Mouse (Mus musculus) kidney, embryonic 15.5 days (tissue): Measurements from ENCODE around the gene Sec63. TPM values are rescaled to one million over a fixed set of nuclear protein-coding genes. Genes with fewer than 3 reads are reported as not detected.

Experiments
- ATAC-seq: fragments of 200-750 bp; cut with Nextera tagmentation; replicated peaks from 2 replicates; pipeline ENCODE4 v1.8.0; 2017; ENCODE audit warnings: moderate TSS enrichment; ENCODE audit not compliant: low FRiP score
- H3K27ac ChIP-seq: fragments of 300-500 bp; sonication (generic); 2 replicates; pipeline ENCODE4 v1.5.1; 2015; ENCODE audit warnings: mild to moderate bottlenecking, inconsistent platforms
- H3K27me3 ChIP-seq: fragments of 300-500 bp; sonication (generic); 2 replicates; pipeline ENCODE4 v1.6.1; 2015; ENCODE audit warnings: inconsistent platforms
- H3K36me3 ChIP-seq: fragments of 300-500 bp; sonication (generic); 2 replicates; pipeline ENCODE4 v1.6.1; 2015; ENCODE audit warnings: inconsistent platforms
- H3K4me1 ChIP-seq: fragments of 300-500 bp; sonication (generic); 2 replicates; pipeline ENCODE4 v1.6.1; 2015; ENCODE audit warnings: inconsistent platforms
- H3K4me2 ChIP-seq: fragments of 300-500 bp; sonication (generic); 2 replicates; pipeline ENCODE4 v1.6.1; 2015; ENCODE audit warnings: moderate library complexity, mild to moderate bottlenecking, inconsistent platforms
- H3K4me3 ChIP-seq: fragments of 300-500 bp; sonication (generic); replicated peaks from 2 replicates; pipeline ENCODE4 v1.5.1; 2015; ENCODE audit warnings: mild to moderate bottlenecking, inconsistent platforms
- H3K9ac ChIP-seq: fragments of 300-500 bp; sonication (generic); 2 replicates; pipeline ENCODE4 v1.6.1; 2015; ENCODE audit warnings: mild to moderate bottlenecking, inconsistent platforms
- H3K9me3 ChIP-seq: fragments of 300-500 bp; sonication (generic); replicated peaks from 2 replicates; pipeline ENCODE4 v1.6.1; 2016; ENCODE audit warnings: inconsistent platforms
- WGBS: fragments of 180-500 bp; shearing (Covaris S2); methylation state at CpG from one replicate; pipeline ENCODE4 v1.1.7; 2015; ENCODE audit warnings: mixed read lengths; 5-methylcytosine and 5-hydroxymethylcytosine counted together
- polyA plus RNA-seq: library from polyadenylated mRNA; unstranded; fragments of >200 nt; fragmentation: Nextera tagmentation; extraction: Ambion mirVana; gene quantifications from 2 replicates; pipeline ENCODE4 v1.2.1, GENCODE M21; 2015

Sec63 gene
- polyA plus RNA-seq, result 23.6 and 25.1 TPM in 2 replicates

DNA sequence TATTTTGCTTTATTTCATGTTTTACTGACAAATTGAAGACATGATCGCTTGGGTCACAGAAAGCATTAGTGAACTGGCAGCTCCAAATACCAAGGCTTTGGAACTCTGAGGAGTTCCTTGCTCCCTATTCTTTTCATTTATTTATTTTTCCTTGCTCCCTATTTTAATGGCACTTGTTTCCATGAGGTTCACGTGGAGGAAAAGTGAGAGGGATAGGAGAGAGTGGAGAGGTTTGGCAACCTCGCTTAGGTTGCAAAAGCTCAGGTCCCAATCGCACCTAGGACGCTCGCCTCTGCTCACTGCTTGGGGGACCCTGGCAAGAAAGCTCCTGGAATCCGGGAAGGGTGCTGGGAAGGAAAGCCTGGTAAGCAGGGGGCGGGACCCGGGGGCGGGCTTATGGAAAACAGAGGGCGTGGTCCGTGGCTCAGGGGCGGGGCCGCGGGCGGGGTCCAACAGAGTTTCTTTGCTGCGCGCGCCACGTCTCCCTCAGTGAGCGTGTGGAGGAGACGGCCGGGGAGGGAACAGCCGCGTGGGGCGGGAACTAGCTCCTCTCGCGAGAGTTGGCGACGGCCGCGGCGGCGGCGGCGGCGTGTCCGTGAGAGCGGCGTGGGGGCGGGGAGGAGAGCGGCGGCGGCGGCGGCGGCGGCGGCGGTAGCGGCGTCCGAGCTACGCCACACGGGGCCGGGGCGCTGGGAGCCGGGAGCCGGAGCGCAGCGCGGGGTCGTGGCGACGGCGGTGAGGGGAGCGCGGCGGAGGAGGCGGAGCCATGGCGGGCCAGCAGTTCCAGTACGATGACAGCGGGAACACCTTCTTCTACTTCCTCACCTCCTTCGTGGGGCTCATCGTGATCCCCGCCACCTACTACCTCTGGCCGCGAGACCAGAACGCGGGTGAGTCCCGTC, at the start of gene Sec63:
Sec63 (plus strand) TSS at position 498 of the 902 bp plus-strand sequence.
- peak; percentile 98 for ATAC-seq
- Histone ChIP-seq H3K9ac (peak within 1 kb of the TSS; percentile 97), H3K27me3 (no peaks in the 10 kb centered on the region), H3K4me2 (peak within 1 kb of the TSS; percentile 69), H3K4me1 (peaks cover 24% of the 10 kb centered on the region), H3K9me3 (no peaks in the 10 kb centered on the region), H3K27ac (peak within 1 kb of the TSS; percentile 94), H3K36me3 (no peaks in the 10 kb centered on the region), H3K4me3 (peak within 1 kb of the TSS; percentile 96)
- under 1% methylated on average over 72 of the region's 81 CpGs for WGBS

DNA sequence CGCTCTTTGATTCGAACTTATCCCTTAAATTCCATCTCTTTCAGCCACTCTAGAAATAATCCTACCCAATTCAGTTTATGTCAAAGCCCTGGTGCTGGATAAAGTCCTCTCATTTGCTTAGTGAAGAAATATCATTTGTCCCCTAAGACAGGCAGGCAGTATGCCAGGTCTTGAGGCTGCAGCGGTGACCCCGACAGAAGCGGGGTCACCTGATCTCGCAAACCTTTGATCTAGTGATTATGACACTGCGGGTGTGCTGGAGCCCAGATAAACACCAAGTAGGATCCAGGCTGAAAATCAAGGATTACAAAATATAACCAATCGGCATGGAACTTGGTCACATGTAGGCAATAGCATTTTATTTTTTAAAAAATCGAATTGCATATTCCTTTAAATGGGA, 46.6 kb upstream of the Sec63 start:
- H3K9ac ChIP-seq, result no peak overlapping the region
- peak overlapping the region; percentile 27; the same call in 1 of the 2 replicates for H3K4me3 ChIP-seq
- H3K36me3 ChIP-seq, result no peaks in the 10 kb centered on the region
- H3K4me2 ChIP-seq, result peak overlapping the region; percentile 56
- H3K27ac ChIP-seq, result no peak overlapping the region
- peaks cover 15% of the 10 kb centered on the region for H3K4me1 ChIP-seq
- no peaks in the 10 kb centered on the region for H3K9me3 ChIP-seq
- ATAC-seq, result no peak
- peaks cover 13% of the 10 kb centered on the region for H3K27me3 ChIP-seq
- 12% methylated on average over 9 of the region's 9 CpGs for WGBS

DNA sequence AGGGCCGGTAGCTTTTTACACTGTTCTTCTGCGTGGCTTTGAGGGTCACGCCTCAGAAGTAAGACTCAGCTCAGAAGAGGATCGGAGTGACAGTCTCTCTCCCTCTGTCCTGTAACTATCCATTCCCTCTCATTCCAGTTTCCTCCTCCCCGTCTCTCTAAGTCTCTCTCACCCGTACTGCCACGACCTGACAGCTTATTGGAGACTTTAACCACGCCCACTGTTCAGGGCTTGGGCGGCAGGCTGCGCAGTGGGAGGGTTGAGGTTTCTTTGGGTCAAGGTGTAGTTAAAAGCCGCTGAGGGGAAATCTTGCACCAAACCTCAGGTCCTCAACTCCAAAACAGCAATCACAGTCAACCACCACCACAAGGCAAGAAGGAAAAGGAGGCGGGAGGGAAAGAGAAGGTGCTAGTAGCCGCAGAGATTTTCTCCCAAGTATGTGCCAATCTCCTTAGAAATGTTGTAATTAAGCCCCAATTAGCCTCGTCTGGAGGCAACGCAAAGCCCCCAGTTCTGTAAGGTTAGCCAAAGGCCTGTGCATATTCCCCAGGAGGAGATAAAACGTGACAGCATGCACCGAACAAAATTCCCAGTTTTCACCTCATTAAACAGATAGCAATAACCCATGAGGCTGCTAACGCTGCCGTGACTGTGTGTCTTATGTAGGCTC, 45.8 kb upstream of the Sec63 start:
- peaks cover 13% of the 10 kb centered on the region for H3K27me3 ChIP-seq
- H3K27ac ChIP-seq, result no peak overlapping the region
- WGBS, result 8% methylated on average over 19 of the region's 19 CpGs
- peak overlapping the region; percentile 56 for H3K4me2 ChIP-seq
- peaks cover 15% of the 10 kb centered on the region for H3K4me1 ChIP-seq
- no peaks in the 10 kb centered on the region for H3K9me3 ChIP-seq
- H3K4me3 ChIP-seq, result peak overlapping the region; percentile 27
- ATAC-seq, result 0 out of 2 replicates have a peak, but pooled peaks have one; percentile 49
- no peak overlapping the region for H3K9ac ChIP-seq
- H3K36me3 ChIP-seq, result no peaks in the 10 kb centered on the region

DNA sequence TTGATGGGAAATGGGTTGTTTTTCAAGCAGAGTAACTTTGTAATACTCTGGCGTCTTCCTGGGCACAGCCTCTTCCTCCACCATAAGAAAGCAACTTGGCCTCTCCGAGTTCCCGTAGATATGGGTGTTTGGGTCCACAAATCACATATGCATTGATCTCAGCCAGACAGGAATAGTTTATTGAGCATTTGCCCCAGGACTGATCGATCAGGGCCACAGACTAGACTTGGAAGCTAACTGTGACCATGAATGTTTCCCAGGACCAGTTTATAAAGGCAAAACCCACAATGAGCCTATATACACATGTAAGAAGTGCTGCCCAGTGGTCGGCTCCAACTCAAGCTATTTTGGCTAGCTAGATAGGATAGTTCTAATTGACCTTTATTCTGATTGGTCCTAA, 39.2 kb upstream of the Sec63 start:
- Histone ChIP-seq H3K9me3 (no peaks in the 10 kb centered on the region), H3K4me1 (no peaks in the 10 kb centered on the region), H3K4me2 (no peak overlapping the region), H3K36me3 (no peaks in the 10 kb centered on the region), H3K9ac (no peak overlapping the region), H3K4me3 (no peak overlapping the region), H3K27ac (no peak overlapping the region), H3K27me3 (no peaks in the 10 kb centered on the region)
- WGBS, result 92% methylated on average over 5 of the region's 5 CpGs
- ATAC-seq, result no peak

DNA sequence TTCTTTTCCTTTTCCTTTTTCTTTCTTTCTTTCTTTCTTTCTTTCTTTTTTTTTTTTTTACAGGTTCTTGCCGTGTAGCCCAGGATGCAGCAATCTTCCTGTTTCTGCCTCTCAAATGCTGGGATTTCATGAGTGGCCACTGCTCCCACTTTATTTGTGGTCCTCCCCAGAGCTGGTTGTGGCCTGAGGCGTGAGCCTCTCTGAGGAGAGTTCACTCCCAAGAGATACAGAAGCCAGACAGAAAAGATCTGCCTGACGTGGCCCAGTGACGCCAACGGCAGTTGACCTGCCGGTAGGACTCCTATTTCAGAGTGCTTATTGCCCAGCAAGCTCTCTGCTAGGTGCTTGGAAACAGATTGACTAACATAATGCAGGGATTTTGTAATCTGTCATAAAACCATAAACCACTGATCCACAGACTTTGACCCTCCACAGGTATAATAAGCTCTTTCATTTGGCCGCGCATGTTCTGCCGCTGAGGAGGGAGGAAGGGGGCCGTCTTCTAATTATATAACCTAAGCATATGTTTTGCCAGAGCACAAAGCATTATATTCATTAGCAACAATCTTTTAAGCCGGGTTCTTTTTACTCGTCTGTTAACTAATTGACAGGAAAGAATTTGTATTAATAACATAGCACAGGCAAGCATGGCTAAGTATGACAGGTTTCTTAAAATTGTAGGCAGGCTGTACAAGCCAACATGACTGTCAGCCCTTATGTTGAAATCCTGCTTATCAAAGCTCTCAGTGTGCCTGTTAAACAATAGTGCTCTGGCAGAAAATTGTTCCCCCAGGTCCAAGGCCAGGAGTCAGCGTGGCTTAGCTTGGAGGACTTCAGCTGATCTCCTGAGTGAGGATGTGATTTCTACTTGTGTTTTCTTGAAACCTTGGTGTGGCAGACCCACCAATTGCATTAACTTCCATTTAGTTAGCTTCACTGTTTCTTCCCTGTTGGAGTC, 37.7 kb upstream of the Sec63 start:
- no peak for ATAC-seq

DNA sequence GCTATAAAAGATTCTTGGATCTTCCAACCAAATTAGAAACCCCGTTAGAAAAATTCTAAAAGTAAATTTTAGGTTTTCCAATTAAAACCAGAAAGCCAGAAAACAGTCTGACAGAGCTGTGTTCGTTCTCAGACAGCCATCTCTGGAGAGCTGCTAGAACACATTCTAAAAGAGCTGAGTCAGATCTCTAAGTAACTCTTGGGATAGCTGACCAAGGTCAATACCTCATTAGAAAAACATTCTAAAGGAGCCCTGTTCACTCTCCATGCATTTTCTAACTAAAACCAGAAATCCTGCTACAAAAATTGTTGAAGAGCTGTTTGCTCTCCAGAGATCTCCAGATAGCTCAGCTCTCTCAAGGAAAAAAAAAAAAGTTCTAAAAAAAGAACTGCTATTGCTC, 31.7 kb upstream of the Sec63 start:
- no peak for ATAC-seq
- Histone ChIP-seq H3K4me2 (no peak overlapping the region), H3K36me3 (no peaks in the 10 kb centered on the region), H3K4me1 (no peaks in the 10 kb centered on the region), H3K27me3 (no peaks in the 10 kb centered on the region), H3K9me3 (no peaks in the 10 kb centered on the region), H3K27ac (no peak overlapping the region), H3K9ac (no peak overlapping the region), H3K4me3 (no peak overlapping the region)
- 70% methylated on average over 2 of the region's 2 CpGs for WGBS

More for the DNA sequence above, 37.7 kb upstream of the Sec63 start:
- H3K36me3 ChIP-seq, result no peaks in the 10 kb centered on the region
- no peak overlapping the region for H3K27ac ChIP-seq
- no peak overlapping the region for H3K4me2 ChIP-seq
- H3K4me1 ChIP-seq, result no peaks in the 10 kb centered on the region
- H3K9ac ChIP-seq, result no peak overlapping the region
- H3K9me3 ChIP-seq, result no peaks in the 10 kb centered on the region
- no peaks in the 10 kb centered on the region for H3K27me3 ChIP-seq
- WGBS, result 70% methylated on average over 13 of the region's 13 CpGs
- H3K4me3 ChIP-seq, result no peak overlapping the region

DNA sequence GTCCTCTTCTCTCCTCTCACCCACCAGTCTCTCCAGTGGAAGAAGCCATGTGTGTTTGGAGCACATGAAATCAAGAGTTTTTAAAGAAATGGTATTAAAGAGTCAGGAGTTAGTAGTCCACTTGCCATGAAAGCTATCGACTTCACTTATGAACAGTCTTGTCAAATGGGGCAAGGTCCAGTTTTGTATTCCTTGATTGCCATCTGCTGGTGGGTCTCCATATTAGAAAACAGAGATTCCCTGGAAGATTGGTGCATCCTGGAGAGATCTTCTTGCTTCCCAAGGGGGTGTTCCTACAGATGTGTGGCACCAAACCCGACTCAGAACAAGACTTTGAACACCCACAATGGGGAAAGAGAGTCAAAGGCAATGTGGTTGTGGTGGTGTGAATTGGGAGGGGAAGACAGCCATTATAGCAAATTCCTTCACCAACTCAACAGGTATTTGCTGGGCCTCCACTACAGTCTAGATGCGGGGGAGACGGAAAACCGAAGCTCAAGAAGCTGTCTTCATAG, 26.7 kb upstream of the Sec63 start:
- Histone ChIP-seq H3K4me1 (no peaks in the 10 kb centered on the region), H3K4me2 (no peak overlapping the region), H3K27ac (no peak overlapping the region), H3K4me3 (no peak overlapping the region), H3K27me3 (no peaks in the 10 kb centered on the region), H3K9ac (no peak overlapping the region), H3K36me3 (no peaks in the 10 kb centered on the region), H3K9me3 (no peaks in the 10 kb centered on the region)
- WGBS, result 57% methylated on average over 5 of the region's 5 CpGs
- no peak for ATAC-seq

DNA sequence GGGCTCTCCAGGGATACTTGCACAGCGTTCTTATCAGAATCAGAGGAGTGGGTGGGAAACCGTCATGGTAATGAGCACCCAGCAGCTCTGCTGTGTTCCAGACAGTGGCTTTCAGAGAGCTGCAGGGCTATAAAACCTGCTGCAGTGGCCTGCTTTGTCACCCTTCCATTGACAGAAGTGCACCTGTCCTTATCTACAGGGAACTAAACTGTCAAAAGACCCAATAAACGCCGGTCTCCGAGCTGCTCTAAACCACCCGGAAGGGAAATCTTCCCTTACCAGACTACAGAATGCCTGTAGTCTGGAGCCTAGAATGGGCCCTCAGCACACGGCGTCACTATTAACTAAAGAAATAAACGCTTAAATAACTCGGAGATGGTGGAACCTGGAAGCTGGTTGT, 9.5 kb upstream of the Sec63 start:
- no peaks in the 10 kb centered on the region for H3K27me3 ChIP-seq
- H3K9ac ChIP-seq, result no peak overlapping the region
- H3K36me3 ChIP-seq, result no peaks in the 10 kb centered on the region
- H3K4me3 ChIP-seq, result no peak overlapping the region
- H3K4me2 ChIP-seq, result no peak overlapping the region
- H3K4me1 ChIP-seq, result 0 out of 2 replicates have a peak, but pooled peaks cover 3% of the 10 kb centered on the region
- H3K9me3 ChIP-seq, result no peaks in the 10 kb centered on the region
- WGBS, result 47% methylated on average over 10 of the region's 10 CpGs
- H3K27ac ChIP-seq, result no peak overlapping the region
- no peak for ATAC-seq

DNA sequence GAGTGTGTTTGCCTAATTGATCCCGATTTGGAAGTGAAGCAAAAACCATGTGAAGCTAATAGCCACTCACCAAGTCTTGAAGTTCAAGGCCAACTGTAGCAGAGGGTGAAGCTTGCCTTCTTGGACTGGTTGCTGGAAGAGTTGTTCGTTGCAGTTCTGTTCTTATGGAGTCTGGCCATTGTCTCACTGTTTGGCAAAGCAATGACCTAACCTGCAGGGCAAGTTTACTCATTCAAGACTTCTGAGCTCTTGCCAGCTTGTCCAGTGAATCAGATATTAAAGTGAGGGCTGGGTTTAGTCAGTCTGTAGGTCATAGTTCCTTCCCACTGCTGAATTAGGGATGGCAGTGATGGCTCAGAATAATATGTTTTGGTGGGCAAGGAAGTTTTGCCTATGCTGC, 7.0 kb upstream of the Sec63 start:
- Histone ChIP-seq H3K27me3 (no peaks in the 10 kb centered on the region), H3K36me3 (no peaks in the 10 kb centered on the region), H3K4me1 (0 out of 2 replicates have a peak, but pooled peaks cover 3% of the 10 kb centered on the region), H3K27ac (no peak overlapping the region), H3K9me3 (no peaks in the 10 kb centered on the region), H3K9ac (no peak overlapping the region), H3K4me3 (no peak overlapping the region), H3K4me2 (no peak overlapping the region)
- WGBS, result 82% methylated on average over 2 of the region's 2 CpGs
- no peak for ATAC-seq

DNA sequence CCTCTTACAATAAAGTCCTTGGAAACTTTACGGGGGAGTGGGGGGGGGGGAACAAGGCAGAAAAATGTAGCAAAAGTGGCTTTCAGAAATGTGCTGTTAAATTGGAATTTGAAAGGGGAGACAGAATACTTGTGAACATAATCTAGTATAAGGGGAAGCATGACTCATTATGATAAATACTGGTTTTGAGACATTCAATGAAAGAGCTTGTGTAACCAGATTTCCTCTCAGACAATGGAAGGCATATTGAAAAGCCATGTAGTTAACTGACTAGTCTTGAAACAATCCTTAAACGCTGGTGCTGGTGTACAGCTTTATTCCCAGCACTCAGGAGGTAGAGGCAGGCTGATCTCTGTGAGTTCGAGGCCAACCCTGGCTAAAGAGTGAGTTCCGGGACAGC, 1.6 kb upstream of the Sec63 start:
- no peaks in the 10 kb centered on the region for H3K36me3 ChIP-seq
- H3K27ac ChIP-seq, result no peak overlapping the region
- H3K4me2 ChIP-seq, result no peak overlapping the region
- H3K9me3 ChIP-seq, result no peaks in the 10 kb centered on the region
- no peak for ATAC-seq
- H3K27me3 ChIP-seq, result no peaks in the 10 kb centered on the region
- H3K9ac ChIP-seq, result no peak overlapping the region
- no peak overlapping the region for H3K4me3 ChIP-seq
- H3K4me1 ChIP-seq, result peaks cover 17% of the 10 kb centered on the region
- 93% methylated on average over 4 of the region's 4 CpGs for WGBS

DNA sequence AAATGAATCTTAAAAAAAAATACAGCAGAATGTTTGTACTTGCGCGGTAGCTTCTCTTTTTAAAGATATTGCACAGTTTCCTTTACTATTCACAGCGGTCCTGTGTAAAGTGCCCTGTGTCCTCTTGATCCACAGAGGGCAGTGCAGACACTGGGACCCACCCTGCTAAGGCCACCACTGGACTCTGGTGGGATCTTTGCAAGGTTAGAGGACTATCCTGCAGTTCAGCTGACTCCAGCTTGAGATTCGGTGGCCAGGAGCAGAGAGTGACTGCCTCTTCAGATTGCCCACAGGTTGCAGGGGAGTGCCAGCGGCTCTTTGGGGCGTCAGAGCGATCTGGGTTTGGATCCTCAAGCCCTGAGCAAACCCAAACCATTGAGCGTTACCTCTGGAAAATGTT, 967 bp upstream of the Sec63 start:
- Histone ChIP-seq H3K9ac (no peak overlapping the region), H3K9me3 (no peaks in the 10 kb centered on the region), H3K36me3 (no peaks in the 10 kb centered on the region), H3K4me1 (peaks cover 22% of the 10 kb centered on the region), H3K4me3 (no peak overlapping the region), H3K4me2 (peak overlapping the region; percentile 69; the same call in 1 of the 2 replicates), H3K27ac (no peak overlapping the region), H3K27me3 (no peaks in the 10 kb centered on the region)
- WGBS, result 57% methylated on average over 8 of the region's 8 CpGs
- ATAC-seq, result no peak
